In genomic region chr4:31297848-31298247, GRCm38 (mm10) we compare ENCODE assay signal across 12 mouse cellular contexts.
"Had no signal": no experiment of that assay in that cellular context is flagged by ENCODE, and none has a peak within 500 bp of the region (broad histone marks: within the 10 kb centered on the region; RNA-seq: fewer than 3 reads in every experiment).

No protein-coding gene starts in this region.

- DNase-seq: retina, postnatal 1 day; right cerebral cortex, adult 18-20 months; right cerebral cortex, postnatal 14 days; right cerebral cortex, postnatal 25 days; right cerebral cortex, postnatal 4 days; spleen, adult 18-20 months; thymus, adult 18-20 months; thymus, adult 2 months; thymus, postnatal 14 days; thymus, postnatal 25 days; thymus, postnatal 36 days; thymus, postnatal 4 days had no signal
